Comparison of ENCODE assay signal across 8 mouse cellular contexts in genomic region chr13:55573432-55573831, GRCm38 (mm10). TPM values are rescaled to one million over a fixed set of nuclear protein-coding genes. Genes with fewer than 3 reads are reported as not detected.
DNase-seq lines count a peak whose midpoint lies in the region; ATAC-seq and TF ChIP-seq lines count a peak whose summit lies in the region.

TSS of gene Tmed9 (plus strand) at chr13:55573732.

- ATAC-seq in midbrain, embryonic 11.5 days (ENCODE audit: low FRiP score) = no peak

- no peak for TF ChIP-seq CTCF in layer of hippocampus, adult 2 months (conservative IDR thresholded peaks at IDR 0.05)
- TF ChIP-seq CTCF in bone marrow macrophage, adult 2 months (IDR thresholded peaks at IDR 0.05; ENCODE audit: low read depth, low read length) = no peak

- H3K27ac ChIP-seq in layer of hippocampus, adult 2 months = no peak within 1 kb of the TSS
- no peak within 1 kb of the TSS for H3K27ac ChIP-seq in bone marrow macrophage, adult 2 months (ENCODE audit: insufficient read depth, low read depth, low read length)
- H3K27ac ChIP-seq in midbrain, embryonic 11.5 days (ENCODE audit: low read depth, low read length) = no peak within 1 kb of the TSS

- 95% methylated on average over 2 of the region's 2 CpGs for WGBS in large intestine, adult 2 months
- 94% methylated on average over 2 of the region's 2 CpGs for WGBS in midbrain, embryonic 11.5 days

- H3K27me3 ChIP-seq in midbrain, embryonic 11.5 days (ENCODE audit: control insufficient read depth, insufficient read depth, low read length) = no peaks in the 10 kb centered on the region

- H3K4me1 ChIP-seq in bone marrow macrophage, adult 2 months (ENCODE audit: control insufficient read depth, insufficient read depth, low read length) = peaks cover 14% of the 10 kb centered on the region
- H3K4me1 ChIP-seq in midbrain, embryonic 11.5 days (ENCODE audit: control insufficient read depth, insufficient read depth, low read length) = peaks cover 11% of the 10 kb centered on the region

- DNase-seq in layer of hippocampus, adult 2 months (ENCODE audit: low spot score in 2 of 2) = no peak
- no peak for DNase-seq in layer of hippocampus, adult 9-11 months
- DNase-seq in gonadal fat pad, adult 2 months (ENCODE audit: low read depth) = no peak
- no peak for DNase-seq in large intestine, adult 2 months (ENCODE audit: low read depth, low spot score)
- DNase-seq in midbrain, embryonic 11.5 days (ENCODE audit: low spot score, missing footprints) = peak; percentile 33
- DNase-seq in thymus, adult 18-20 months = no peak
- DNase-seq in ovary, postnatal 36 days (ENCODE audit: low spot score) = no peak

- H3K9ac ChIP-seq in midbrain, embryonic 11.5 days (ENCODE audit: low read length) = no peak within 1 kb of the TSS

- H3K36me3 ChIP-seq in midbrain, embryonic 11.5 days (ENCODE audit: control insufficient read depth, insufficient read depth, low read length) = no peaks in the 10 kb centered on the region

- no peak within 1 kb of the TSS for H3K4me2 ChIP-seq in midbrain, embryonic 11.5 days

- no peaks in the 10 kb centered on the region for H3K9me3 ChIP-seq in midbrain, embryonic 11.5 days (ENCODE audit: control insufficient read depth, low read length)

- no peak within 1 kb of the TSS for H3K4me3 ChIP-seq in layer of hippocampus, adult 2 months
- H3K4me3 ChIP-seq in bone marrow macrophage, adult 2 months (ENCODE audit: insufficient read depth, low read length) = no peak within 1 kb of the TSS
- no peak within 1 kb of the TSS for H3K4me3 ChIP-seq in midbrain, embryonic 11.5 days (ENCODE audit: low read depth, low read length)

- no peak for TF ChIP-seq POLR2A in bone marrow macrophage, adult 2 months (IDR thresholded peaks at IDR 0.05; ENCODE audit: borderline replicate concordance, low read depth, low read length)

RNA-seq across cellular contexts. Expression of gene Tmed9, which starts in this region (rescaled TPM):
- total RNA-seq in layer of hippocampus, adult 2 months (2021) = 100 to 1,000 TPM; 133 to 138 TPM
- 90.3 and 94.9 TPM in 2 replicates for polyA plus RNA-seq in bone marrow macrophage, adult 2 months (2012; ENCODE audit: insufficient read depth, insufficient read length, missing spikeins)
- polyA plus RNA-seq in gonadal fat pad, adult 2 months (2012; rRNA removed) = 166 and 199 TPM in 2 replicates
- 86.6 and 105 TPM in 2 replicates for polyA plus RNA-seq in large intestine, adult 2 months (2012; rRNA removed)
- 50.0 and 50.8 TPM in 2 replicates for polyA plus RNA-seq in midbrain, embryonic 11.5 days (2014; fragmentation: Nextera tagmentation; extraction: Ambion mirVana)
